Mouse (Mus musculus) cerebellum, adult 2 months (tissue): ENCODE data around the gene Atxn1.

Experiments
- CTCF ChIP-seq: fragments of 200-500 bp; IDR thresholded peaks from 2 replicates; pipeline ENCODE4 v1.5.1; 2011; ENCODE audit warnings: low read depth, mild to moderate bottlenecking, control low read depth, low read length, moderate library complexity, borderline replicate concordance; ENCODE audit not compliant: insufficient read depth
- POLR2A ChIP-seq: fragments of 200-500 bp; IDR thresholded peaks from 2 replicates; pipeline ENCODE4 v1.6.1; 2011; ENCODE audit warnings: low read length, control low read depth, borderline replicate concordance; ENCODE audit not compliant: insufficient read depth

GRCm38 (mm10) chr13:45680651-45681050, 284.2 kb downstream of the Atxn1 start:
- no peak for TF ChIP-seq CTCF
- TF ChIP-seq POLR2A, result no peak
